Mouse (Mus musculus) frontal cortex, postnatal 36 days (tissue): ENCODE measurements around the gene Xrcc2.
A peak's percentile ranks its signal among the peaks of the same experiment; 100 is the strongest.

Experiments
- DNase-seq, 2 experiments: peaks; one replicate each; pipeline ENCODE4 v3.0.0; 2022; ENCODE audit warnings: low spot score in 2 of 2

The Xrcc2 gene

DNA sequence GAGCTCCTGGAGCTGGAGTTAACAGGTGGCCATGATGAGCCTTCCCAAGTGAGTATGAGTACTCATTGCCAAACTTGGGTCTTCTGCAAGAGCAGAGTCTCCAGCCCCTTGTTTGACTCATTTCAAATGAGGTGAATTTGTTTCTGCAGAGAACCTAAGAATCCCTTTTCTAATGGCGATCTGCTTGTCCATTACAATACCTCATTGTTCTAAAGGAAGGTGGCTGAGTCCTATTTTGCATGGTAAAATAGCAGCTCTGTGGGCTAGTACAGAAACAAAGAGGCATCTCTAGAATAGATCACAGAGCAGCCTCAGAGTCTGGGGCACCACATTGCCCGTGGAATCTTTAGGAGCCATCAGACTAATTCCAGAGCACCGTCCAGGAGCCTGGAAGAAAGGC, 34.6 kb downstream of the Xrcc2 start:
- no peak for DNase-seq

- DNase-seq: no peak
Observed at GRCm38 (mm10) chr5:25668306-25668705, 37.3 kb downstream of the Xrcc2 start.

DNA sequence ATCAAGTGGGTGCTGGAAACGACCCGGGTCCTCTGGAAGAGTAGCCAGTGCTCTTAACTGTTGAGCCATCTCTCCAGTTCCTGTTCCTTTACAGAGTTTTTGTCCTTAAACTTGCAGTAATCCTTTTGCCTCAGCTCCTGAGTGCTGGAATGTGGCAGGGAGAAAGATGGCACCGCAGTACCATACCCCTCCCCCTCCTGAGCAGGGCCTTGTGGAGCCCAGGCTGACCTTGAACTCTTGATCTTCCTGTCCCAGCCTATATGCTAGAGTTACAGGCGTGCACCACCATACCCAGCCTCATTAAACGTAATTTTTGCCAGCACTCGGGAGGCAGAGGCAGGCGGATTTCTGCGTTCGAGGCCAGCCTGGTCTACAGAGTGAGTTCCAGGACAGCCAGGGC, 38.9 kb downstream of the Xrcc2 start:
- DNase-seq: no peak

- DNase-seq: peak; percentile 8 to 48
Observed at GRCm38 (mm10) chr5:25666108-25666507, 39.5 kb downstream of the Xrcc2 start.

- no peak for DNase-seq
Observed at GRCm38 (mm10) chr5:25665516-25665915, 40.1 kb downstream of the Xrcc2 start.

DNA sequence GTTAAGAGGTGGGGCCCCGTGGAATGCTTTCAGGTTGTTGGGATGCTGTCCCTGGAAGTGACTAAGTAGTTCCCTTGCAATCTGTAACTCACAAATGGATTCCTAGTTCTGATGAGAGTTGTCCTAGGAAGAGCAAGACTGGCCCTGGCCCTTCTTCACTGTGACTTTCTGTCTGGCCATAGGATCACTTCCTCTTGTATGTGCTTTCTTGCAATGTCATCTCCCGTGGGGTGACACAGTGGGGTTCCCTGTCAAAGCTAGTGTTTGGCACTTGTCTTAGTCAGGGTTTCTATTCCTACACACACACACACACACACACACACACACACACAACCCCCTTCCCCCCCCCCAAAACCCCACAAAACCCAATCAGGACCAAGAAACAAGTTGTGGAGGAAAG, 42.5 kb downstream of the Xrcc2 start:
- no peak for DNase-seq

GRCm38 (mm10) chr5:25654578-25654987, 51.0 kb downstream of the Xrcc2 start:
- DNase-seq: no peak

DNA sequence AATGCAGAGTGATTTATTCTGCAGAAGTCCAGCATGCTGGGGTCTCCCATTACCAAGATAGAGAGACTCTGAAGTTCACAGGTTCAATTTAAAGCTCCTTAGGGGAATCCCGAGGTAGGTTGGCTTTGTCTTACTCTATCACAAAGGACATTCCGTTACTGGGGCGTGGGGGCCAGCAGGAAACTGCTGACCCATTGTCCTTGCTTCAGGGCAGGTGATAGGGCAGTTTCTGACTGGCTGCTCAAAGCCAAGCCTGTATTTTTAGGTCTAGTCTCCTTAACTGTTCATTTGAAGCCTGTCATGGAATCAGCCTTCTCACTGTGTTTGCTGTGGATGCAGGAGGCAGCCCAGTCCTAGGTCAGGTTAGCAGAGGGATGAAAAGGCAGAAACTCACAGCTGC, 52.2 kb downstream of the Xrcc2 start:
- no peak for DNase-seq

DNA sequence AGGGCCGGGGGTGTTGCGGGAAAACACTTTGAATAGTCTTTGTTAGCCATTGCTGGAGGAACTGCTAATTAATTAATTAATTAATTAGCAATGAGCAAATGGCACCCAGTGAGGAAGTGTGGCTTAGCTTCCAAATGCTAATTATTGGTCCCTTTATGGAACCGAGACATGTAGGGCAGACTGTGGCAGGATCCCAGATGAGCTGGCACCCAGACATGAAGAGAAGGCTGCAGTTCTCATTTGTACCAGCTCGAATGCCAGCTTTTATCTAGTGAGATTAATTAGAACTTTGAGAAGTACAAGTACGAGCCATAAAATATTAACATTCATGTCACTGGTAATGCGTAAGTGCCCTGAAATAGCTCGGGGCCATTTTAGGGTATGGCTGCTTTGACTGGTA, 53.2 kb downstream of the Xrcc2 start:
- peak in 1 of 2 experiments; percentile 41 for DNase-seq

GRCm38 (mm10) chr5:25645661-25646364, 59.8 kb downstream of the Xrcc2 start:
- DNase-seq: no peak

DNA sequence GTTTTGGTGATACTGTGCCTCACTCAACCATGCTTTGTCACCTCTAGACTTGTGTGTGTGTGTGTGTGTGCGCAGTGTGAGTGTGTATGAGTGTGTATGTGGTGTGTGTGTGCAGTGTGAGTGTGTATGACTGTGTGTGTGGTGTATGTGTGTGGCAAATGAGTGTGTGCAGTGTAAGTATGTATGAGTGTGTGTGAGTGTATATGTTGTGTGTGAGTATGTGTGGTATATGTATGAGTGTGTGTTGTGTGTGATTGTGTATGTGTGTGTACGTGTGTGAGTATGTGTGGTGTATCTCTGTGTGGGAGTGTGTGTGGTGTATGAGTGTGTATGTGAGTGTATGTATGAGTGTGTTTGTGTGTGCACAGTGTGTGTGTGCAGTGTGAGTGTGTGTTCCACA, 61.1 kb downstream of the Xrcc2 start:
- DNase-seq: no peak

GRCm38 (mm10) chr5:25642741-25643140, 62.9 kb downstream of the Xrcc2 start:
- DNase-seq: no peak
